Mouse (Mus musculus): ENCODE data around the gene Nudt2.
"Not testable (repeated sequence)": the region's sequence is repeated elsewhere in the genome, so short reads cannot be mapped to it uniquely, and the experiment has no call there.

The Nudt2 gene

GRCm38 (mm10) chr4:41464345-41465286 lies at the start of gene Nudt2, which contains the start of gene Kif24:
Gene Nudt2, plus strand, starts transcription at chr4:41465151.
Gene Kif24, minus strand, starts transcription at chr4:41464887.
- DNase-seq: peak; percentile 90

GRCm38 (mm10) chr4:41416966-41417365 lies 48.0 kb upstream of the Nudt2 start:
- no peak for DNase-seq

GRCm38 (mm10) chr4:41438931-41439330 lies 26.0 kb upstream of the Nudt2 start:
- no peak for DNase-seq

- DNase-seq: no peak
Observed at GRCm38 (mm10) chr4:41442790-41443302, 22.1 kb upstream of the Nudt2 start.

- DNase-seq: no peak
Observed at GRCm38 (mm10) chr4:41447595-41447994, 17.4 kb upstream of the Nudt2 start.

GRCm38 (mm10) chr4:41460690-41461089 lies 4.3 kb upstream of the Nudt2 start:
- DNase-seq: no peak

- not testable (repeated sequence) for DNase-seq
Observed at GRCm38 (mm10) chr4:41463051-41463738, 1.8 kb upstream of the Nudt2 start.

GRCm38 (mm10) chr4:41465287-41465665 lies 325 bp downstream of the Nudt2 start:
- DNase-seq: no peak

GRCm38 (mm10) chr4:41468396-41469080 lies 3.6 kb downstream of the Nudt2 start:
- DNase-seq: peak; percentile 60

- no peak for DNase-seq
Observed at GRCm38 (mm10) chr4:41469199-41469598, 4.2 kb downstream of the Nudt2 start.

- no peak for DNase-seq
Observed at GRCm38 (mm10) chr4:41470051-41470683, 5.2 kb downstream of the Nudt2 start.

- DNase-seq: no peak
Observed at GRCm38 (mm10) chr4:41470684-41471383, 5.9 kb downstream of the Nudt2 start.

GRCm38 (mm10) chr4:41471384-41471689 lies 6.4 kb downstream of the Nudt2 start:
- DNase-seq: no peak

GRCm38 (mm10) chr4:41477648-41478160 lies 12.8 kb downstream of the Nudt2 start:
- no peak for DNase-seq

- no peak for DNase-seq
Observed at GRCm38 (mm10) chr4:41478751-41479455, 14.0 kb downstream of the Nudt2 start.

- no peak for DNase-seq
Observed at GRCm38 (mm10) chr4:41479456-41479804, 14.5 kb downstream of the Nudt2 start.

- DNase-seq: no peak
Observed at GRCm38 (mm10) chr4:41480254-41480653, 15.3 kb downstream of the Nudt2 start.

- no peak for DNase-seq
Observed at GRCm38 (mm10) chr4:41481601-41482017, 16.7 kb downstream of the Nudt2 start.

GRCm38 (mm10) chr4:41492951-41493350 lies 28.0 kb downstream of the Nudt2 start:
- DNase-seq: no peak

GRCm38 (mm10) chr4:41493464-41494116 lies 28.6 kb downstream of the Nudt2 start:
- DNase-seq: no peak

- no peak for DNase-seq
Observed at GRCm38 (mm10) chr4:41494378-41494777, 29.4 kb downstream of the Nudt2 start.
